Mouse (Mus musculus) retina, embryonic 14.5 days (tissue): Measurements from ENCODE around the gene Bst2.

Experiments used
- DNase-seq: peaks from one replicate; pipeline ENCODE4 v3.0.0-alpha.2; 2015; ENCODE audit warnings: low spot score

The Bst2 gene

GRCm38 (mm10) chr8:71485142-71486135, 51.8 kb downstream of the Bst2 start, which contains the start of gene Ano8:
TSS of gene Ano8 (minus strand) at chr8:71485963.
- peak; percentile 92 for DNase-seq

DNA sequence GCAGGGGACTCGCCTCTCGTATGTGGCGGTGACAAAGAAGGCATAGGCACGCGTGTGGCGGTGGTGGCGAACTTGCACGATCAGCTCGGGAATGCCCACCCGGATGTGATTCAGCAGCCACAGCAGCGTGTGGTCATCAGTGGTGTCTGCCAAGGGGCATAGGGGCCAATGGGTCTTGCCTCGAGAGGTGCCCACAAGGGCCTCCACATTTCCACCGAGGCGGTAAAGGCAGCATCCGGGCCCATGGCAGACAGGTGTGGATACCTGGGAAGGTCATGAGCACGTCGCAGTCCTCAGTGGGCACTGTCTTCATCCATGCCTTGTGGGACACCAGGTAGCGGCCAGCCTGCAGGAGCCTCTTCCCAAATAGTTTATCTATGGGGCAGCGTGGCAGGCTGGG, 52.5 kb downstream of the Bst2 start:
- no peak for DNase-seq
